Mouse (Mus musculus) thymus, postnatal 25 days (tissue): Measurements from ENCODE around the gene Psmc5.
A peak's percentile ranks its signal among the peaks of the same experiment; 100 is the strongest.

ENCODE experiments used
- DNase-seq: peaks from one replicate; pipeline ENCODE4 v3.0.0; 2022

Gene Psmc5

GRCm38 (mm10) chr11:106255685-106256451, at the start of gene Psmc5, which contains the start of gene Ftsj3:
Gene Psmc5, plus strand, starts transcription at chr11:106256154.
Gene Ftsj3, minus strand, starts transcription at chr11:106256079.
- peak; percentile 98 for DNase-seq

- no peak for DNase-seq
Measured at GRCm38 (mm10) chr11:106212771-106213170, 43.2 kb upstream of the Psmc5 start.

DNA sequence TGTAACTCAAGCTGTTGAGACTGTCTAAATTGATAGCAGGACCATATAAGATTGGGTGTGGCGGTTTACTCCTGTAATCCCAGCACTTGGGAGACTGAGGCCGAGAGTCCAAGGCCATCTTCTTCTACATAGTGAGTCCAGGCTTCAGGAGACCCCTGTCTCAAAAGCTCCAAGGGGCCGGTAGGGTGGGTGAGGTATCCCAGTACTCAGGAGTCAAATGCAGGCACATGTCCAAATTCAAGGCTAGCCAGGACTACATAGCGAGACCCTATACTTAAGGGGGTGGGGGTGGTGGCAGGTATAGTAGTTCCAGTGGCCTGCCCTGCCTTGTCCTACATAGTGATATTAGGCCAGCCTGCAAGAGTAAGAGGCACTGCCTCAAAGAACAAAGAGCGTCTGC, 41.1 kb upstream of the Psmc5 start:
- DNase-seq, result no peak

DNA sequence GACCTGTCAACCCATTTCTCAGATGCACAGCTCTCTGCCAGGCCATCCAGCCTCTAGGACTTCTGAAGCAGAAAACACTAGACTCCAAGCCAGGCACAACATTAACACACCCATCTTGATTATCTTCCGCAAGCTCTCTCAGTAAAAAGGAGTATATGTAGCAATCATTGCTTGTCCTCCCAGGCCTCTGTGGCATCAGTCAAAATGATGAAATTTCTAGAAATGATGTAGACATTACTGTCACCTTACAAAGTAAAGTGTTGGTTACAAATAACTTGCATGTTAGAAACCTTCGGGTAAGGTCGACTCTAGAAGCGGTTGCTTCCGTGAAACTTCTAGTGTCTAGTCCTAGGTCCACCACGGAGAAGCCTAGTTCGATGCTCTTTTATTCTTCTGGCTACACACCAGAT, 40.5 kb upstream of the Psmc5 start:
- no peak for DNase-seq

DNA sequence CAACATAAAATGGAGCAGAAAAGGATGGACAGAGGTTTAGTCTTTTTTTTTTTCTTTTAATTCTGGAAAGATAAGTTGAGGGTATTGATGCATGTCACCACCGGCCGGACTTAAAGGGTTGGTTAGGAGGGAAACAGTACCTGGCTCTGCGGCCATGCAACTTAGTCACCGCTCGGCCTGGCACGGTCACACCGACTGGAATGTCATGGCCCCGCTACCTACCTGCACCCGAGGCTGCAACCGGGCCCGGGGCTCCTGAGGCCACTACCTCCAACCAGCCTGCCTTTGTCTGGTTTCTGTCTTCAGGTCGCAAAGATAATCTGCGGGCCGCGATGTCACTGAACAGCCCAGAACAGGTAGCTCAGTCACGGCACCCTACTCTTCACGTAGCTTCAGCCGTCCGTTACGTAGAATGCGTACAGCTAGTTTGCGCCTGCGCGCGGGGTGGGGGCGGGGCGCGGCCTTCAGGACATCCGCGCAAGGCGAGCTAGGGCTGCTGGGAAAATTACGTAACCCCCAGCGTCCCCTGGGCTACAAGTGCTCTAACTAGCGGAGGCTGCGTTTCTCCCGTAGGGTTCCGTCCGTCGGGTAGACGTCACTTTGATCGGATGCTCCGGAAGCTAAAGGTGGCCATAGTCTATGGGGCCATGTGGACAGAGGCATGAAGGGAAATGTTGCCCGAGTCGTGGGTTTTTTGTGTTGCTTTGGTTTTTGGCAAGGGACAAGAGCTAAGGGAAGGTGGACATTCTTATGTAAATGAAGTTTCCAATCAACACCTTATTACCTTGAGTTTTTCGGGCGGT, 39.8 kb upstream of the Psmc5 start, which contains the start of gene Ccdc47:
Ccdc47 (minus strand) TSS at position 418 of the 803 bp plus-strand sequence.
- DNase-seq, result peak; percentile 90

DNA sequence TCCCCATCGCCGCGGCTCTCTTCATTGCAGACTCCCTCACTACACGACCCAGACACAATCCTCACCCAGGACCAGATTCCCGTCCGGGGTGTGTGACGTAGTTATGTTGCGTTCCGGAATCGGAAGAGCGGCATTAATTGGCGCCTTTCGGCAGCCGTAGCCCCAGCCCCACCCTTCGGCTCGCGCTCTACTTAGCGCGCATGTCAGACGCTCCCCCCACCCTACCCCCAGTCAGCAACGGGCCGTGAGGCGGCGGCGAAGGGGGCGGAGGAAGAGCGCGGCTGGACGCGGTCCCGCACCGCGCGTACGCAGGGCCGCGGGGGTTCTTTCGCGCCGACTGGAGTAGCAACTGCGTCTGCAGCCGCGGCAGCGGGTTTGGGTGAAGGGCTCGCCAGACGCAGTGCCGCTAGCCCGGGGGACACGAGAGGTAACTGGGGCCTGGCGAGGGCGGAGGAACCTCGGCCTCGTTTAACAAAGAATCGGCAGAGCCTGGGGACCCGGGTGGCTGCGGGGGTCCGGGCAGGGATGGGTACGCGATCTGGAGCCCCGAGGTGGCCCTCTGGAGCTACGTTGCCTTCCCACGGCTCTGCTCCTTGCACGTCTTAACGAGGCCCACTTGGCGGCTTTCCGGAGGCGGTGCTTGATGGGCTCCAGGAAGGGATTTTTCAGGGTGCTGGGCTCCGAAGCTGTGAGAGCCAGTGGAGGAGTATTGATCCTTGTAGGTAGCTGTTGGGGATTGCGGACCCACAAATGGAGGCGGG, 39.0 kb upstream of the Psmc5 start, which contains the start of gene Ddx42:
Ddx42 (plus strand) TSS at position 197 of the 761 bp plus-strand sequence.
- peak; percentile 88 for DNase-seq

DNA sequence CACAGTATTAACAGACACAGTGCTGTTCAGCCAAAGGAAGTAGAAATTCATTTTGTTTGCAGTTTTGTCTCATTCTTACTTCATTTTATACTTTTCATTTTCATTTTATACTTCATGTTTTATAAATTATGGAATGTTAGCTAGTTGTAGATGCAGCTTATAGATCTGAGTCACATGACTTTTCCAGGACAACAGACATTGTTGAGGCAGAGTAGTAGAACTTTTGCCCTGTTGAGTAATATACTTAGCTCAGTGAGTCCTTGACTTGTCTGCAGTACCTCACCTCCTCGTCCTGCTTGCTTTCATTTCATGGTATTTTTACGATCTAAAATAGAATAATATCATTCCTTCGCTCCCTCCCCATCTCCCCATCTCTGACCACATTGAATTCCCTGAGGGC, 35.4 kb upstream of the Psmc5 start:
- DNase-seq, result no peak

GRCm38 (mm10) chr11:106233978-106234377, 22.0 kb upstream of the Psmc5 start:
- DNase-seq, result peak; percentile 11

DNA sequence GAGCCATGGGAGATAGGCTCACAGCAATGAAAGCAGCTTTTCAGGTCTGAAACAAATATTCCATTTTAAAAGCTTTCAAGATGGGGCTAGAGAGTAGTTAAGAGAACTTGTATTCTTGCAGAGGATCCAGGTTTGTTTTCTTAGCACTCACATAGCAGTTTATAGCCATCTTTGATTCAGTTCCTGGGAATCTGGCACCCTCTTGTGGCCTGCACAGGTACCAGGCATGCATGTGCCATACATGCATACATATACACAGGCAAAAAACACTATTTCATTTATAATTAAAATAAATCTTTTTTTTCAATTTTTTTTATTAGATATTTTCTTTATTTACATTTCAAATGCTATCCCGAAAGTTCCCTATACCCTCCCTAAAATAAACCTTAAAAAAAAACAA, 9.1 kb upstream of the Psmc5 start:
- no peak for DNase-seq

- no peak for DNase-seq
Measured at GRCm38 (mm10) chr11:106249326-106249725, 6.6 kb upstream of the Psmc5 start.

DNA sequence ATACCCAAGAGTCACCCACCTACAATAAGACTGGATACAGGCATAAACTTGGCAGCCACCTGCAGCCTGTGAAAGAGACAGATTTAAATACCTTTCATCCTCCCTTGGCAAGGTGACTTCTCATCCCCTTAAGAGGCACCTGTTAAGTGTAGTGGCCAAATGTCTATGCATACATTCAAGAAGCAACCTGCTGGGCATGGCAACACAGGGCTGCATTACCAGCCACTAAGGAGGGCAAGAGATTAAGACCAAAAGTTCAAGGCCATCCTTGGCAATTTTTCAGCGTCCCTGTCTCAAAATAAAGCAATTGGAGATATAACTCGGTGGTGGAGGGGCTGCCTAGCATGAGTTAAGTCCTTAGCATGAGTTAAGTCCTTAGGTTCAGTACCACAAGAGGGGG, 1.2 kb upstream of the Psmc5 start:
- DNase-seq, result no peak

DNA sequence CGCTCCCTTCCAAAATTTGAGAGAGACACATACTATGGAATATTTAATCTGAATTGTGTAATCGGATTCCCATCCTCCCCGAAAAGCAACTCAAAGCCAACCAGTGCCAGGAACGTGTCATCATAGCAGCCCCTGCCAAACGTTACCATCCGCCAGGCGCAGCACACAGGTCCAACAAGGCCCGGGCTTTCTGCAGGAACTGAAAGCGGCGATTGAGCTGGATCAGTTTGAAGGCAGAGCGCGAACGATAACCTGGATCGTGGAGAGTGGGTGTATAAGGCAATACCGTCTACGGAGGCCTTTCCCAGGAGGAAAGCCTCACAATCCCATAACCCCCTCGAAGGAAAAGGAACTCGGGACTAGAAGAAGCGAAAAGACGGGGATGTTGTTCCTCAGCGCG, 780 bp upstream of the Psmc5 start:
- DNase-seq, result no peak

GRCm38 (mm10) chr11:106256775-106257174, 821 bp downstream of the Psmc5 start:
- DNase-seq, result peak; percentile 33

DNA sequence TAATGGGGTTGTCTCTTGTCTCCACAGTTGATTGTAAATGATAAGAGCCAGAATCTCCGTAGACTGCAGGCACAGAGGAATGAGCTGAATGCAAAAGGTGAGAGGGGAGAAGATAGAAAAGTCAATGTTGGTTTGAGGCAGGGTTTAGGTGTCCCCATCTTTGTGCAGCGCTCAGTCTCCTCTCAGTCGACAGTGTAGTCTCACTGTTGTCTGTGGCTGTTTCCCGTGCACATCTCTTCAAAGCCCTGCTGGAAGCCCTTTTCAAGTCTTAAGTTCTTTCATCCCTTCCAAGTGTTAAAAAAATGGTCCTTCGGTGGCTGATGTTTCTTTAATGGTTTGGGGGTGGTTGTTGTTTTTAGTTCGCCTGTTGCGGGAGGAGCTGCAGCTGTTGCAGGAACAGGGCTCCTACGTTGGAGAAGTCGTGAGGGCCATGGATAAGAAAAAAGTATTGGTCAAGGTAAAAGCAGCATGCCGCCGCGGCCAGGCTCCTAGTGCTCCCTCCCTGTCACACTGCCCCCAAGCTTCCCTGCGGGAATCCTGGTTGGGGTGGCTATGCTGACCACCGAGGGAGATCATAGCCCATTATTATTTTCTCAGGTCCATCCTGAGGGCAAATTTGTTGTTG, 5.0 kb downstream of the Psmc5 start:
- DNase-seq, result no peak

DNA sequence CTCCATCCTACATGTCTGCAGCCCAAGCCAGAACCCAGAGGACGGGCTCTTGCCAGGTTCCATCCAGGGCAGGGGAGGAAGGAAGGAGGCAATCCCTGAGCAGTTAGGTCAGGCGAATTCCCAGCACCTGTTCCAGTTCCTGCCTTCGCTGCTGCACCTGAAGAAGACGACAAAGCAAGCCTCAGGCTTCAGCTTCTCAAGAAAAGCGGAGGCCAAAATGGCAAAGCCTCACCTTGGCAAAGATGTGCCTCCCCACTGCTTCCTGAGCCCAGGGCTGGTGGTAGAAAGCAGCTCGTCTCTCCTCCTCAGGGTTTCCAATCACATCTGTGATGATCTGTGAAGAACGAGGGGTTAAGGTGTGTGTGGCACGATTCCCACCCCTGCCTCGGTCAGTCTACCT, 8.0 kb downstream of the Psmc5 start:
- no peak for DNase-seq

- DNase-seq, result no peak
Measured at GRCm38 (mm10) chr11:106264988-106265387, 9.0 kb downstream of the Psmc5 start.

- no peak for DNase-seq
Measured at GRCm38 (mm10) chr11:106265570-106265969, 9.6 kb downstream of the Psmc5 start.

- DNase-seq, result no peak
Measured at GRCm38 (mm10) chr11:106266431-106266830, 10.5 kb downstream of the Psmc5 start.

GRCm38 (mm10) chr11:106267311-106267852, 11.4 kb downstream of the Psmc5 start:
- no peak for DNase-seq

DNA sequence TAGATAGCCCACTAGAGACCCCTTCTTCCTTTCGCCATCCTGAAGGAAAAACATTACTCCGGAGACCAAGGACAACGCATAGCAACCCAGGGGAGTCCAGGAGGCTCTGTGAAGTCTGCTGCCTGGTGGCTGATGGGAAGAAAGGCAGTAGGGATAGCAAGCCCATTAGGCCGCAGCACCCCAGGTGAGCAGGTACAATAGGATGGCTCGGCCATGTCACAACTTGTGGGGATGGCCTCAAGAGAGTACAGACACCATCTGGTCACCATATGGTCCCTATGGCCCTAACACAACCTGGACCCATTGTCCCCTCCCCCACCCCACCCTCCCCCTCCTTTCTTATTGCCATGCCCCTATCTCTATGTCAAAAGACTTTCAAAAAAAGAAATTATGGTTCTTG, 11.9 kb downstream of the Psmc5 start:
- no peak for DNase-seq

DNA sequence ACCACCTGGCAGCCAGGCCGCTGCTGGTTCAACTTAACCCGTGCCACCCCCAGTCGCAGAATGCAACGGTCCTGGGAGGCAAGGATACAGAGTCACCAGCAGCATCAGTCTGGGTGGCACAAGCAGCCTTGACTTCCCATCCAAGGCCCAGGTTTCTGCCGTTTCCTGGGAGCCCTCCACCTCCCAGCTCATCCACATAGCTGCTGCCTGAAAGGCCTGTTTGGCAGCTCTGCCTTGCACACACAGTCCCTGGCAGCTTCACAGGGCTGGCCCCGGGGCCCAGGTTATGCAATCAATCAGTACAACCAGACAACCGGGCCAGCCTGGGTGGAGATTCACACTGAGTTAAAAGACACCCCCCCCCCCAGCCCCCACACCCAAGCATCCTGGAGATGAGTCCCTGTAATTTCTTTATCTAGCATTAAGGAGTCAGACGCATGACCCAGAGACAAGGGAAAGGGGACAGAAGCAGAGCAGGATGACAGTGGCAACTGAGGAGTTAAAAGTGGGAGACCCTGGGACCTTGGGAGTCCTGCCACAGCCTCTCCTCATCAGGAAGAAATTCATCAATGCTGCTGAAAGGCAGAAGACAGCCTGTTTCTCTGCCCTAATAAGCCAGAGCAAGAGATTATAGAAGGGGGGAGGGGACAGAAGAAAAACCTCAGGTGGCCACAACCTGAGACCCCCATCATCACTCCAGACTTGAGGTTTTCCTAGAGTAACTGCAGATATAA, 12.5 kb downstream of the Psmc5 start:
- DNase-seq, result no peak

- peak; percentile 77 for DNase-seq
Measured at GRCm38 (mm10) chr11:106269060-106269431, 13.1 kb downstream of the Psmc5 start.
